Mouse (Mus musculus): ENCODE data around the gene Il12rb1.

DNA sequence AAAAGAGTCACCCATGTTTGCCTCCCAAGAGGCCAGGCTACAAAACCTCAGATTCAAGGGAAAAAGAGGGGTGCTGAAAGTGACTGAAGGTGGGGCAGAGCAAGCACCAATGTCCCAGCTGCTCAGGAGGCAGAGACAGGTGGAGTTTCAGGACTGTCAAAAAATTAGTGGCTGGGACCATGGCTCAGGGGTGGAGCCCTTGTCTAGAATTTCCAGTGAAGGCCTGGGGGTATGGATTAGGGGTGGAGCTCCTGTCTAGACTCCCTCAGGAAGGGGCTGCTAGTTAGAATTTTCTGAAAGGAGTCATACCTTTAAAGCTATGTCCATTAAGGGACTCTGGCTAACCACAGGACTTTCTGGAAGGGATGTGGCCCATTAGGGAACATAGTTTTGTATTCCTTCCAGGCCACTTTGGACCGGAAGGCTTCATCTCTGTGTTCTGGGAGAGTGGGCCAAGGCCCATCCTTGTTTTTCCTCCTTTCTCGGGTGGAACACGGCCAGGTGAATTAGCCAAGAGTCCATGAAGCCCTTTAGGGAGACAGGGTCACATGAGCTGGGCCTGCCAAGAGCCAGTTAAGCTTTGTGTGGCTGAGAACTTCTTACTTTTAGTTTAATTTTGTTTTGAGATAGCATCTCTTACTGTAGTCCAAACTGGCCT, 41.2 kb downstream of the Il12rb1 start:
- TF ChIP-seq CTCF (IDR thresholded peaks at IDR 0.05) = no peak
- no peak for TF ChIP-seq EP300 (IDR thresholded peaks at IDR 0.05)

Data from lung, postnatal 0 days (tissue).